Mouse (Mus musculus): ENCODE data around the gene Pcbp4. TPM values are rescaled to one million over a fixed set of nuclear protein-coding genes. Genes with fewer than 3 reads are reported as not detected.

Gene Pcbp4
- polyA plus RNA-seq, 1 experiment from 2014 or later, result 275 TPM

GRCm38 (mm10) chr9:106513566-106513965 is 60.5 kb downstream of the Pcbp4 start:
- Histone ChIP-seq H3K4me3 (no peak overlapping the region), H3K27ac (no peak overlapping the region), H3K27me3 (ENCODE audit: low read depth, poor library complexity, severe bottlenecking) (no peaks in the 10 kb centered on the region), H3K9me3 (replicated peaks) (no peaks in the 10 kb centered on the region), H3K36me3 (no peaks in the 10 kb centered on the region), H3K4me1 (no peaks in the 10 kb centered on the region; the same call in 1 of the 2 replicates)
- WGBS, result 76% methylated on average over 6 of the region's 6 CpGs
- DNase-seq (ENCODE audit: low spot score), result no peak

Other genes starting within 250 kb of the Pcbp4 start
- gene Tlr9, start 230.7 kb upstream of the Pcbp4 start, polyA plus RNA-seq (2016; fragmentation: Nextera tagmentation; extraction: Ambion mirVana), result not detected in 2 replicates
- 62.8 and 77.9 TPM in 2 replicates for gene Alas1, start 204.6 kb upstream of the Pcbp4 start, polyA plus RNA-seq (2016; fragmentation: Nextera tagmentation; extraction: Ambion mirVana)
- gene Poc1a, start 172.2 kb upstream of the Pcbp4 start, polyA plus RNA-seq (2016; fragmentation: Nextera tagmentation; extraction: Ambion mirVana), result 42.9 and 43.9 TPM in 2 replicates
- 43.1 and 44.9 TPM in 2 replicates for gene Dusp7, start 84.7 kb upstream of the Pcbp4 start, polyA plus RNA-seq (2016; fragmentation: Nextera tagmentation; extraction: Ambion mirVana)
- 1,033 and 1,267 TPM in 2 replicates for gene Rpl29, start 23.8 kb upstream of the Pcbp4 start, polyA plus RNA-seq (2016; fragmentation: Nextera tagmentation; extraction: Ambion mirVana)
- gene Acy1, start 15.0 kb upstream of the Pcbp4 start, polyA plus RNA-seq (2016; fragmentation: Nextera tagmentation; extraction: Ambion mirVana), result 49.4 and 52.8 TPM in 2 replicates
- 5.9 and 7.6 TPM in 2 replicates for gene Abhd14b, start 5.8 kb upstream of the Pcbp4 start, polyA plus RNA-seq (2016; fragmentation: Nextera tagmentation; extraction: Ambion mirVana)
- 45.0 and 46.9 TPM in 2 replicates for gene Abhd14a, start 5.6 kb upstream of the Pcbp4 start, polyA plus RNA-seq (2016; fragmentation: Nextera tagmentation; extraction: Ambion mirVana)
- gene Gpr62, start 12.6 kb downstream of the Pcbp4 start, polyA plus RNA-seq (2016; fragmentation: Nextera tagmentation; extraction: Ambion mirVana), result 0.16 and 0.59 TPM in 2 replicates
- gene Rrp9, start 22.7 kb downstream of the Pcbp4 start, polyA plus RNA-seq (2016; fragmentation: Nextera tagmentation; extraction: Ambion mirVana), result 81.6 and 110 TPM in 2 replicates
- gene Parp3, start 23.7 kb downstream of the Pcbp4 start, polyA plus RNA-seq (2016; fragmentation: Nextera tagmentation; extraction: Ambion mirVana), result 1.9 and 2.3 TPM in 2 replicates
- not detected in 2 replicates for gene Iqcf1, start 46.7 kb downstream of the Pcbp4 start, polyA plus RNA-seq (2016; fragmentation: Nextera tagmentation; extraction: Ambion mirVana)
- not detected in 2 replicates for gene Iqcf5, start 61.3 kb downstream of the Pcbp4 start, polyA plus RNA-seq (2016; fragmentation: Nextera tagmentation; extraction: Ambion mirVana)
- gene Iqcf3, start 108.3 kb downstream of the Pcbp4 start, polyA plus RNA-seq (2016; fragmentation: Nextera tagmentation; extraction: Ambion mirVana), result not detected in 2 replicates
- gene Iqcf4, start 117.7 kb downstream of the Pcbp4 start, polyA plus RNA-seq (2016; fragmentation: Nextera tagmentation; extraction: Ambion mirVana), result not detected in 2 replicates
- not detected in 2 replicates for gene Iqcf6, start 173.3 kb downstream of the Pcbp4 start, polyA plus RNA-seq (2016; fragmentation: Nextera tagmentation; extraction: Ambion mirVana)
- gene Grm2, start 202.8 kb downstream of the Pcbp4 start, polyA plus RNA-seq (2016; fragmentation: Nextera tagmentation; extraction: Ambion mirVana), result not detected in 2 replicates
- 22.9 and 32.1 TPM in 2 replicates for gene Tex264, start 232.6 kb downstream of the Pcbp4 start, polyA plus RNA-seq (2016; fragmentation: Nextera tagmentation; extraction: Ambion mirVana)

All from limb, embryonic 10.5 days (tissue).